Mouse (Mus musculus) retina, postnatal 7 days (tissue): ENCODE measurements around the gene Ubd.
"Not testable (repeated sequence)": the region's sequence is repeated elsewhere in the genome, so short reads cannot be mapped to it uniquely, and the experiment has no call there.

Source experiments
- DNase-seq: peaks from one replicate; pipeline ENCODE4 v3.0.0-alpha.2; 2012; ENCODE audit warnings: low read depth, low spot score

Ubd gene

DNA sequence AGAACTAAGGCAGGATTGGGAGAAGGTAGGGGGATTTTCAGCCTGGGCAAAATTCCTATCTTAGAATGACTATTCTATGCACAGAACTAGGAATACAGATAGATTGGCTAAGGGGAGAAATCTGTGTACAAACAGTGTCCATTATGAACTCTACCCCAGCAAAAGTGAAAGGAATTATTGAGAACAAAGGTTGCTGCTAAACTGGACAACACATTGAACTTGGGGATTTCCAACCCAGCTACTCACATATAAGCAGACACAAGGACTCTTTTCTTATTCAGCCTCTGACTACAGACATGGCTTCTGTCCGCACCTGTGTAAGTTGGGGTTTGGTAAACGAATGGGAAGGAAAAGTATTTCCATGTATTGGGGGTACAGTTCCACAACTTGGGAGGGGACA is at the start of gene Ubd:
Gene Ubd (plus strand): TSS at position 237 of the 400 bp plus-strand sequence.
- DNase-seq, result no peak

DNA sequence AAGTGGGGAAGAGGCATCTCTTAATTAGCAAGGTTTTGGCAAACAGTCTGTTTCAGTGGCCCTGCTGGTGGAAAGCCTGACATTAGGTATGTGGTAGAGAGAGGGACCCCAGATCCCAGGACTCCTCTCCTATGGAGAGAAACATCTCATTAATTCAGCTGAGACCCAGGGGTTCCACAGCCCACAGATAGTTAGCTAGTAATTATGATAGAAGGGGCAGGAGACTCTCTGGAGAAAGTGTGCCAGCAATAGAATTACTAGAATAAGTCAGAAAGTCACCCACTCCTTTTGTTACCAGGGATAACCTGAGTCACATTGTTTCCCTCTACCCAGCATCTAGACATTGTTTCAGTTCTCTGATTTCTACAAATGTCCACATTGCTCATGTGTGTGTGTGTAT is 32.3 kb upstream of the Ubd start, which contains the start of gene Olfr93:
Gene Olfr93 (minus strand): TSS at position 101 of the 400 bp plus-strand sequence.
- DNase-seq, result no peak

DNA sequence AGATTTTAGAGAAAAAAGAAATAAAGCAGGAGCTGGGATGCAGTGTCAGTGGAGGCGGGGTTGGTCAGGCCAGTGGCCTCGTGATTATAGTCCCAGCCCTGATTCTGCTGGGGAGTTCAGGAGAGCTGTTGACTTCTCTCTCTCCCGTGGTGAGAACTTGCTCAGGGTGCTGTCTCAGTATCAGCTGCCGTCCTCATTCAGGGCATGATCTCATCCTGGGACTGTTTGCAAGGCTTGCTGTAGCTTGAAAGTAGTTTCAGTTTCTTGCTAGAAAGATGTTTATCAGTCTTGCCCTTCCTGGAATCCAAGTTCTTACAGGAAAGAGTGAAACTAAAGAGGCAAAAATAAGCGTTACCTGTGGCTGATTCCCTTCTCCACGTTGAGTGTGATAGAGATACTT is 8.2 kb upstream of the Ubd start:
- no peak for DNase-seq

DNA sequence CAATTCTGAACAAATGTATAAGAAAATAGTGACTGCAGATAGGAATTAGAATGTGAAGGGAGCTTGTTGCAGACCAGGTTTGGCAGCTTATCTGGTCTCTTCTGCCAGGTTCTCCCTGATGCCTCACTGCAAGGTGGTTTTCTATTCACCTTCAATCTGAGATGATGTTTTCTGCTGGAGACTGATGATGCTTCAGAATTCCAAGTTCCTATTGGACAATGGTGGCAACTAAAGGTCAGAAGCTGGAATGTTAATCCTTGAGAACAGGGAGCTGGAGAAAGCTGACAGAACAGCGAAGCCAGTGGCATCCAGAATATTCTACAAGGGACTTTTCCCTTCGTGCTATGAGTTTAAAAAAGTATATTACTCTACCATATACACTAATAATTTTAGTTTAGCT is 3.0 kb upstream of the Ubd start:
- peak; percentile 37 for DNase-seq

DNA sequence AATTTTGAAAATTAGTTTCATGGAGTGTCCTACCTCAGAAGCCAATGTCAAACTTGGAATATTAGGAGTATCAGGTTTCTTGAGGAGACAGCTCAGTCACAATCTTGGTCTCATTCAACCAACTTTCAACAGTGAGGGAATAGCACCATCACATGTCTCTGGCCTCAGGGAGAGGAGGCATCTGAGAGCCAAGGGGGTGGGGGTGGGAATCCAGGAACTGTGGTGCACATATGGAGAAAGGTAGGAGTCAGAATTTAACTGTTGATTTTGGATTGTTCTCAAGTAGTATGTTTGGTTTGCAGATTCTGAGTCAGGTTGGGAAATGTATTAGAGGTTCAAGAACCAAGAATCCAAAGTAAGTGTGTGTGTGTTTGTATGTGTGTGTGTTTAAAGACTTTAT is 660 bp upstream of the Ubd start:
- no peak for DNase-seq

DNA sequence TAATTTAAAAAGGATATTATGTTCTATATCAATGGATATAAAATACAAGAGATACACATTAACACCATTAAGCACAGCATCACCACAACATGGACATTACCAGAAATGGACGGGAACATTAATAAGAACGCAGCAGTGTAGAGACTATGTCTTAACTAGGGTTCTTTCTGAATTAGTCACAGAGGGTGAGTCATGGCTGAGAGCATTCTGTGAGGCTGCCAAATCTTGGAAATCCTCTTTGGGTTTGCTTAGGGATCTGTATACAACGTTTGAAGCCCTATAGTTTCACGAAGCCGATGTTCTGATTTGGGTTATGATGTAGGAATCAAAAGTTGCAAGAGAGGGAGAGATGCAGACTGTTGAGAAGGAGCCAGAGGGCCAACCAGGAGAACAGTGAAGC is 1.1 kb downstream of the Ubd start:
- DNase-seq, result no peak

DNA sequence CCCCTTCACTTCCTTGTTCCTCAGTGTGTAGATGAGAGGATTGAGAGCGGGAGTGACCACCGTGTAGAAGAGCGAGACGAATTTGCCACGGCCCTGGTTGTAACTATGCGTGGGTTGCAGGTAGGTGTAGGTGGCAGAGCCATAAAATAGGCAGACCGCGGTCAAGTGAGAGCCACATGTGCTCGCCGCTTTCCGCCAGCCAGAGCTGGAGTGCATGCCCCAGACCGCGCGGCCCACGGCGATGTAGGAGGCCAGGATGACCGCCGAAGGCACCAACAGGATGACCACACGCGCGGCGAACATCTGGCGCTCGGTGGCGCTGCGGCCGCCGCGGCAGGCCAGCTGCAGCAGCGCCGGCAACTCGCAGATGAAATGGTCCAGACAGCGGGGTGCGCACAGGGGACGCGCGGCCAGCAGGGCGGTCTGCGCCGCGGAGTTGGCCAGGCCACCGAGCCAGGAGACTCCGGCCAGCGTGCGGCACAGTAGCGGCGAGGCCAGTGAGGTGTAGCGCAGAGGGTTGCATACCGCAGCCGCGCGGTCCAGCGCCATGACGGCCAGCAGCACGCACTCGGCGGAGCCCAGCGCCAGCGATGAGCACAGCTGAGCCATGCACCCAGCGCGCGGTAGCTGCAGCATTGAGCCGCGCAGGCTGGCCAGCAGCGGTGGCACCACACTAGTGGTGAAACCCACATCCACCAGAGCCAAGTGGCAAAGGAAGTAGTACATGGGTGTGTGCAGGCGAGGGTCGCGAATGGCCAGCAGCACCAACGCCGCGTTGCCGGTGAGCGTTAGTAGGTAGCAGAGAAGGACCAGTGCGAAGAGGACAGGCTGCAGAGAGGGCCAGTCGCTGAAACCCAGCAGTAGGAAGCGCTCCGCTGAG is 3.4 kb downstream of the Ubd start:
- DNase-seq, result no peak

DNA sequence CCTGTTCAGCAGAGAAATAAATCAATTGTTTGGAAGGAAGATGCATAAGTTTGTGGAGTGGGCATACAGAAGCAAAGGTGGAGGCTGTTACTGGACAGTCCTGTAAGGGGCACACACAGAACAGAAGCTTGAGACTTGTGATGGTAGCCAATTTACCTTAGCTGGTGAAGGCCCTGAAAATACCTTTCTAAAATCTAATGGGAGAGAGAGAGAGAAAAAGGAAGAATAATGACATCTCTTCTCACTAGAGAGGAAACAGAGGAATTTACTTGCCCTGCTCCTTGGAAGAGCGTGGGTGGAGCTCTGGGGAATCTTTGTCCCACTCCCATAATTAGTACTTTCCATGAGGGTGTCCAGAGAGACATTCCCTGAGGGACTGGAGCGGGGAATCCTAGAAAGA is 7.2 kb downstream of the Ubd start, which contains the start of gene Olfr94:
Gene Olfr94 (minus strand): TSS at position 101 of the 400 bp plus-strand sequence.
- no peak for DNase-seq

DNA sequence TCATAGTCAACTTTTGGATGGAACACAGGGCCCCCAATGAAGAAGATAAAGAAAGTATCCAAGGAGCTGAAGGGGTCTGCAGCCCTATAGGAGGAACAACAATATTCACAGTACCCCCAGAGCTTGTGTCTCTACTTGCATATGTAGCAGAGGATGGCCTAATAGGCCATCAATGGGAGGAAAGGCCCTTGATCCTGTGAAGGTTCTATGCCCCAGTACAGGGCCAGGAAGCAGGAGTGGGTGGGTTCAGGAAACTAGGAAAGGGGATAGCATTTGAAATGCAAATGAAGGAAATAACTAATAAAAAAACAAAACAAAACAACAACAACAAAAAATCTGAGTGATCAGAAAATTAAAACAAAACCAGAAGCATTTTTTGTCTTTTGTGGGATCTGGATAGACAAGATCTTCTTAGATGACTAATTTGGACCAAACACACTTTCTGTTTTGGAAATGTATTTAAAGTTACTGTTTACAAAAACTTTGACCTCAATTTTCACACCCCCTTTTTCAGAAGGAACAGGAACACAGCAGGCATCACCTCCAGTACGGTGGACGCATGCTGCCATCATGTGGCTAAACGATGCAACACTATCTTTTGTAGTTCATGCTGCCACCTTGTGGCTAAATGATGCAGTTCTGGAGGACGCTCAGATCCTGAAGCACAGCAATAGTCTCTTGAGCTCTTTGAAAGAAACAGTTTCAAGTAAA is 9.7 kb downstream of the Ubd start:
- peak; percentile 66 for DNase-seq

DNA sequence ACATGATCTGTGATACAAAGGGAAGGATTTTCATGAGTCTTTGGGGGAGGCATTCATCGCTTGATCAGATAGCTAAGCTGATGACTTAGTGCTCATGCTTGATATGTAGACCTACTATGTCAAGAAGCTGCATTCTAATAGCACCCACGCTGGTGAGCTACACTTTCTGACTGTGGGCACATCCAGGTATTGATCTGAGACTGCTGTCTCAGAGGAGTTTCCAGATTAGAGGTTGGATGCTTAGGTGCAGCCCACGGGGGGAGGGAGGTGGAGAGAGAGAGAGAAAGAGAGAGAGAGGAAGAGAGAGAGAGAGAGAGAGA is 10.2 kb downstream of the Ubd start:
- no peak for DNase-seq

DNA sequence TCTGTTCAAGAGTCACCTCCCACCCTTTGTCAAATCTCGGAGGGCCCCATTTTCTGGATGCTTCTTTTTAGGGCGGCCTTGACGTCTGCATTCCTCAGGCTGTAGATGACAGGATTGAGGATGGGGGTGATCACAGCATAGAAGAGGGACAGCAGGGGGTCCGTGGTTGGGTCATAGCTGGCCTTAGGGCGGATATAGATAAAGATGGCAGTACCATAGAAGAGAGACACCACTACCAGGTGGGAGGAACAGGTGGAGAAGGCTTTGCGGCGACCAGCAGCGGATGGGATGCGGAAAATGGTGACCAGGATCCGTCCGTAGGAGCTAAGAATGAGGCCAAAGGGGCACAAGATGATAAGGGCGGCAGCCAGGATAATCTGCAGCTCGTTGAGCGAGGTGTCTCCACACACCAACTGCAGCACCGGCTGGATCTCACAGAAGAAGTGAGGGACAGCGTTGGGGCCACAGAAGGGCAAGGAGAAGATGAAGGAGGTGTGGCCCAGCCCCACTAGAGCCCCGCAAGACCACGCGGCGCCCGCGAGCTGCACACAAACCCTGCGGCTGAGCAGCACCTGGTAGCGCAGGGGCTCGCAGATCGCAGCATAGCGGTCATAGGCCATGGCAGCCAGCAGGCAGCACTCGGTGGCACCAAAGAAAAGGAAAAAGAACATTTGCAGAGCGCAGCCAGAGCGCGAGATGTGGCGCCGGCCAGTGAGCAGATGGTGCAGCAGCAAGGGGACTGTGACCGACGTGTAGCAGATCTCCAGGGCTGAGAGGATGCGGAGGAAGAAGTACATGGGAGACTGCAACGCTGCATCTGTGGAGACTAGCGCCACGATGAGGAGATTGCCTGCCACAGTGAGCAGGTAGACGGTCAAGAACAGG is 17.4 kb downstream of the Ubd start:
- no peak for DNase-seq

DNA sequence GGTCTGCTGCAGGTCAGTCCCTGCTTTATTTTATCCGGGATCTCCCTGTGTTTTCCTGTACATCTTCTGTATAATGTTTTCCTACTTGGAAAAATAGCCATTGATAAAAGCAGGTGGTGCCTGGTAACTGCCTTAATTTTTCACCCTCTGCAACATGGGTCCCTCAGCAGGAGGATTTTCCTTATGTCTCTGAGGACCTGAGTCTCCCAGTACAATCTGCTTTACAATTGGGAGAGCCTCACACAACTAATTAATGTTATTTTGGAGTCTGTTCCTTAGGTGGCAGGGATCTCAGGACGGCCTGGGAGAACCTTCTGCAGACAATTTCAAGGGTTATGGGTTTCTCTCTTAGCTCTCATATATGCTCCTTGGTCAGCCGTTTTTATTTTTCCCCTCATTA is 19.3 kb downstream of the Ubd start, which contains the start of gene Olfr95:
Gene Olfr95 (minus strand): TSS at position 101 of the 400 bp plus-strand sequence.
- DNase-seq, result no peak

DNA sequence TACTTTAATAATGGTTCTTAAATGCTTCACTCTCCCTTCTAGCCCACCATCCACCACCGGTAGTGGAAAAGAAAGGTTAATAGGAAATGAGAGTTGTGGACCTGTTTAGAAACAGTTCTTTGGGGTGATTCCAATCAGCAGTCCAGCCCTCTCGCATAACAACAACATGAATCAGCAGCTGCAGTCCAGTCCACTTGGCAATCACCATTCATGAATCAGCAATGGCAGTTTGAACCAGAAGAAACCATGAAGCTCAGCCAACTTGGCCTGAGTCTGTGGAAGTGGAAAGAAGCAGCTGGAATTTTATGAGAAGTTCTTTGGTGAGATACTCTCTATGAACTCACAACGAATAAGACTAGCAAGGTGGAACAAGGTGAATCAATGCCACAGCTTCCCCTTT is 24.8 kb downstream of the Ubd start:
- DNase-seq, result no peak

DNA sequence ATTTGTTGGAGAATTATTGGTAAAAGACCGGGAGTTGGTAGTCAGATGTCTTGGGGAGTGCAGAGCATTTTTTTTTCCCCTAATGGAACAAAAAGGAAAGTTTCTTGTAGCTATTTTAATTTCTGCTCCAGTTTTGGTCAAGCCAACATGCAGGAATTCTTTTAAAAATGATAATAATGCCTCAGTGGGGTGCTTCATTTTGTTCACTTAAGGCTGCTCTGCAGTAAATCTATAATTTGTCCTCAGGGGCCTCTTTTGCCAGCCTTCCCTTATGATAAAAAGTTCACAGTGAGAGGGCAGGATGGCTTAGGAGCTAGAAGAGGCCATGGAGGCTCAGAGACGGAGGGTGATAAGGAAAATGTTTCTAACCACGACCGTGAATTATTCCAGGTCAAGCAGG is 26.2 kb downstream of the Ubd start, which contains the start of gene Olfr96:
Gene Olfr96 (plus strand): TSS at position 301 of the 400 bp plus-strand sequence.
- DNase-seq, result no peak

DNA sequence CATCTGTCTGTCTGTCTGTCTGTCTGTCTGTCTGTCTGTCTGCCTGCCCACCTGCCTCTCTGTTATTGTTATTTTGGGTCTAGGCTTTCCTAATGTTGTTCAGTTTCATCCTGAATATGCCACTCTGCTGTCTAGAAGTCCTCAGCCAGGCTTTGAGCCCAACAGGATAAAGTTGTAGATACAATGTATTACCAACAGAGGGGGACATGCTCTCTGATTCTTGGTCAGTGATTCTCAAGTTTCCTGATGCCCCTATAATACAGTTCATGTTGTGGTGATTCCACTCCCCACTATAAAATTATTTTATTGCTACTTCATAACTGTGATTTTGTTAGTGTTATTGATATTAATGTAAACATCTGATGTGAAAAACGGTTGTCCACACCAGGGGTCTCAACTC is 28.2 kb downstream of the Ubd start:
- no peak for DNase-seq

DNA sequence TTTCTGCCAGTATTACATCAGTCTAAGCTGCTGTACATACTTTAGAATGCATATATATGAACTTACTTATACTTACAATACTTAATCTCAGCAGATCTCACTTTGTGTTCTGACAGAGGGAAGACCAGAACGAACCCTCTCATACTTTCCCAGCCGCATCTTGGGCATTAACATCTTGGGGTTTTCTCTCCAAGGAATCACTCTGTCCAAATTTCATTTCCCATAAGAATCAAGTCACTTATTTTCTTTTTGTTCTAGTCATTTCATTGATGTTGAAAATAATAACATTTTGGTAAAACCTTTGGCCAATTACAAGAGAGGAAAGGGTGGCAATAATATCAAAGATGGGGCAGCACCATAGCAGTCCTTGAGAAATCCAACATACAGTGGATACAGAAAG is 43.5 kb downstream of the Ubd start, which contains the start of gene Olfr97:
Gene Olfr97 (minus strand): TSS at position 101 of the 400 bp plus-strand sequence.
- DNase-seq, result not testable (repeated sequence)

DNA sequence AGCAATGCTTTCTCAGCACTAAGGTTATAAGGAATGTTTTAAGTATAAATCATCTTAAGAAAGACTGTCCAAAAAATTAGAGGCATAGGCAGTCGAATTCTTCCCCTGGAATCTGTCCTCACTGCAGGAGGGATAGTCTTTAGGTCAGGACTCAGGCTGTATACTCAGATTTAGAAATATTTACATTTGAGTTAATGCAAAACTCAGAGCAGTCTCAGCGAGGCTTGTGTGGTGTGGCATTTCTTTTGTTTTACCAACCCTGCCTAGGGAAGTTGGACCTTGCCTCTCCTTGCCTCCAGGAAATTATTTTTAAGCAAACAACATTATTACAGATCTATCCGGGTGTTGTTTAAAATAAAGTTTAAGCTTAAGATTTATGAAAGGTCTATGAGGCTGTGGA is 48.5 kb downstream of the Ubd start:
- no peak for DNase-seq
